Comparison of ENCODE assay signal across 9 mouse cellular contexts in the genomic region with DNA sequence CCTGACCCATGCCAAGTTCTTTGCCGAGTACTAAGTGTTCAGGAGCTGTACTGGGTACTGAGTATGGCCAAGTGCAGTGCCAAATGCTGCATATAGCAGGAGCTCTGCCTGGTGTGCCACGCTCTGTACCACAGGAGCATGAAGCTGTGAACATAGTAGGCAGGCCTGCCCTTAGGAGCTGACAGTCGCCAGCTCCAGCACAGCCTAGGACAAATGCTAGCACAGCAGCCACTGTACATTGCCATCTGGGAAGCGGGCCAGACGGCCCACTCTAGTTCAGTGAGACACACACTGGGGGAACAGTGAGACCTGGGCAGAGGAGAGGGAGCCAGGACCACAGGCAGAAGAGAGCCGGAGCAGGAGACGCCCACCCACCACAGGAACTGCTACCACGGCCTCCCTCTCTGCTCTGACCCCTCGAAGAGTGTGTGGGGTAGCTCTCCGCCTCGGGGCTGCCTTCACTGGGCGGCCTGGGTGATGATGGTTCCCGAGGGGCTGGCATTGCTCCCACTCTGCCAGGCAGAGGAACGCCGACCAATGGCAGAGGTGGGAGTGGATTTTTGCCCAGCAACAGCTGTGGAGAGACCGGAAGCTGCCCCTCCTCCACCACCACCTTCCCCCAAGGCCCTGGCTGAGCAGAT. TPM values are rescaled to one million over a fixed set of nuclear protein-coding genes. Genes with fewer than 3 reads are reported as not detected.
DNase-seq lines count a peak whose midpoint lies in the region; ATAC-seq and TF ChIP-seq lines count a peak whose summit lies in the region.
"Had no signal": no experiment of that assay in that cellular context is flagged by ENCODE, and none has a peak within 500 bp of the region (broad histone marks: within the 10 kb centered on the region; RNA-seq: fewer than 3 reads in every experiment).

No protein-coding gene starts in this region.

- no peak for TF ChIP-seq CTCF in thymus, adult 2 months (IDR thresholded peaks at IDR 0.05; ENCODE audit: borderline replicate concordance, control insufficient read depth, extremely low read depth, insufficient read depth, low read length, poor library complexity)

- H3K4me3 ChIP-seq in midbrain, embryonic 10.5 days = no peak overlapping the region
- no peak overlapping the region for H3K4me3 ChIP-seq in midbrain, embryonic 11.5 days (ENCODE audit: low read depth, low read length)
- no peak overlapping the region for H3K4me3 ChIP-seq in forebrain, embryonic 16.5 days (replicated peaks; ENCODE audit: low read length)
- H3K4me3 ChIP-seq in lung, embryonic 15.5 days = no peak overlapping the region
- H3K4me3 ChIP-seq in thymus, adult 2 months (ENCODE audit: control insufficient read depth, insufficient read depth, low read length) = no peak overlapping the region
- H3K4me3 ChIP-seq: liver, embryonic 15.5 days had no signal

- TF ChIP-seq POLR2A in thymus, adult 2 months (IDR thresholded peaks at IDR 0.05; ENCODE audit: control insufficient read depth, extremely low read depth, insufficient read depth, low read length, poor library complexity) = no peak

- H3K4me2 ChIP-seq in midbrain, embryonic 11.5 days = no peak overlapping the region
- 0 out of 2 replicates have a peak overlapping the region, but pooled peaks have one; percentile 2 for H3K4me2 ChIP-seq in forebrain, embryonic 16.5 days (ENCODE audit: low read length)
- peak overlapping the region; percentile 39 for H3K4me2 ChIP-seq in lung, embryonic 15.5 days
- H3K4me2 ChIP-seq: liver, embryonic 15.5 days had no signal

- H3K4me1 ChIP-seq in midbrain, embryonic 10.5 days = peaks cover 29% of the 10 kb centered on the region
- peaks cover 3% of the 10 kb centered on the region for H3K4me1 ChIP-seq in midbrain, embryonic 11.5 days (ENCODE audit: control insufficient read depth, insufficient read depth, low read length)
- H3K4me1 ChIP-seq in forebrain, embryonic 16.5 days (replicated peaks; ENCODE audit: control insufficient read depth, insufficient read depth, low read length) = peaks cover 37% of the 10 kb centered on the region
- peaks cover 35% of the 10 kb centered on the region for H3K4me1 ChIP-seq in lung, embryonic 15.5 days
- no peaks in the 10 kb centered on the region; the same call in 1 of the 2 replicates for H3K4me1 ChIP-seq in thymus, adult 2 months (replicated peaks; ENCODE audit: control insufficient read depth, insufficient read depth, low read length)
- H3K4me1 ChIP-seq: liver, embryonic 15.5 days had no signal

- H3K9me3 ChIP-seq in midbrain, embryonic 10.5 days (replicated peaks) = 0 out of 2 replicates have a peak, but pooled peaks cover 7% of the 10 kb centered on the region
- H3K9me3 ChIP-seq in midbrain, embryonic 11.5 days (ENCODE audit: control insufficient read depth, low read length) = peaks cover 3% of the 10 kb centered on the region; the same call in 1 of the 2 replicates
- H3K9me3 ChIP-seq in forebrain, embryonic 16.5 days (ENCODE audit: control insufficient read depth, low read length) = no peaks in the 10 kb centered on the region
- H3K9me3 ChIP-seq in lung, embryonic 15.5 days = no peaks in the 10 kb centered on the region
- H3K9me3 ChIP-seq: liver, embryonic 15.5 days had no signal

- no peaks in the 10 kb centered on the region for H3K36me3 ChIP-seq in midbrain, embryonic 10.5 days
- no peaks in the 10 kb centered on the region for H3K36me3 ChIP-seq in midbrain, embryonic 11.5 days (ENCODE audit: control insufficient read depth, insufficient read depth, low read length)
- H3K36me3 ChIP-seq in forebrain, embryonic 16.5 days (ENCODE audit: control insufficient read depth, insufficient read depth) = no peaks in the 10 kb centered on the region
- no peaks in the 10 kb centered on the region for H3K36me3 ChIP-seq in lung, embryonic 15.5 days
- H3K36me3 ChIP-seq in thymus, adult 2 months (ENCODE audit: control insufficient read depth, insufficient read depth, low read length) = no peaks in the 10 kb centered on the region
- H3K36me3 ChIP-seq: liver, embryonic 15.5 days had no signal

- 0 out of 2 replicates have a peak, but pooled peaks cover 14% of the 10 kb centered on the region for H3K27me3 ChIP-seq in midbrain, embryonic 10.5 days (ENCODE audit: low read depth, poor library complexity, severe bottlenecking)
- no peaks in the 10 kb centered on the region for H3K27me3 ChIP-seq in midbrain, embryonic 11.5 days (ENCODE audit: control insufficient read depth, insufficient read depth, low read length)
- H3K27me3 ChIP-seq in forebrain, embryonic 16.5 days (replicated peaks; ENCODE audit: control insufficient read depth, insufficient read depth, low read length) = no peaks in the 10 kb centered on the region
- no peaks in the 10 kb centered on the region for H3K27me3 ChIP-seq in lung, embryonic 15.5 days
- H3K27me3 ChIP-seq in thymus, adult 2 months (ENCODE audit: control insufficient read depth, insufficient read depth, low read length) = no peaks in the 10 kb centered on the region

- DNase-seq in midbrain, embryonic 10.5 days (ENCODE audit: low spot score) = no peak
- no peak for DNase-seq in midbrain, embryonic 11.5 days (ENCODE audit: low spot score, missing footprints)
- peak; percentile 87 to 89 for DNase-seq in heart, postnatal 10 days
- DNase-seq in kidney, postnatal 36 days = peak; percentile 80 to 82
- DNase-seq in right cerebral cortex, postnatal 14 days = peak; percentile 78
- no peak for DNase-seq in thymus, adult 2 months

- intact Hi-C loops in heart, postnatal 10 days (cut with DNase I) = loop anchor here (5.0 kb wide), 1 partner anchor 131 kb away; no protein-coding TSS in a partner anchor

- peak overlapping the region; percentile 69 for H3K27ac ChIP-seq in midbrain, embryonic 10.5 days (replicated peaks)
- H3K27ac ChIP-seq in midbrain, embryonic 11.5 days (ENCODE audit: low read depth, low read length) = no peak overlapping the region
- H3K27ac ChIP-seq in forebrain, embryonic 16.5 days (ENCODE audit: low read length) = peak overlapping the region; percentile 86
- peak overlapping the region; percentile 92 for H3K27ac ChIP-seq in lung, embryonic 15.5 days
- H3K27ac ChIP-seq in thymus, adult 2 months (ENCODE audit: control insufficient read depth, insufficient read depth, low read length) = no peak overlapping the region
- H3K27ac ChIP-seq: liver, embryonic 15.5 days had no signal

- WGBS in midbrain, embryonic 10.5 days = 76% methylated on average over 16 of the region's 16 CpGs
- 72% methylated on average over 16 of the region's 16 CpGs for WGBS in midbrain, embryonic 11.5 days
- WGBS in forebrain, embryonic 16.5 days = 16% methylated on average over 16 of the region's 16 CpGs
- 23% methylated on average over 16 of the region's 16 CpGs for WGBS in lung, embryonic 15.5 days
- WGBS in thymus, adult 2 months = 88% methylated on average over 16 of the region's 16 CpGs

- ATAC-seq in midbrain, embryonic 11.5 days (ENCODE audit: low FRiP score) = no peak
- peak; percentile 83 for ATAC-seq in forebrain, embryonic 16.5 days
- ATAC-seq in lung, embryonic 15.5 days (ENCODE audit: borderline replicate concordance, extremely low read depth, low FRiP score, low TSS enrichment) = peak; percentile 83

- H3K9ac ChIP-seq in midbrain, embryonic 11.5 days (ENCODE audit: low read length) = no peak overlapping the region
- peak overlapping the region; percentile 36 for H3K9ac ChIP-seq in forebrain, embryonic 16.5 days (replicated peaks; ENCODE audit: low read depth, low read length)
- peak overlapping the region; percentile 13; the same call in 1 of the 2 replicates for H3K9ac ChIP-seq in lung, embryonic 15.5 days
- H3K9ac ChIP-seq: liver, embryonic 15.5 days had no signal

RNA-seq across cellular contexts. Expression of gene Gm11733, which starts 38.8 kb away (rescaled TPM):
- polyA plus RNA-seq in midbrain, embryonic 10.5 days (2016; fragmentation: Nextera tagmentation; extraction: Ambion mirVana) = 0.06 TPM in 1 of 2 replicates, not detected in the other
- 0.25 TPM in 1 of 2 replicates, not detected in the other for polyA plus RNA-seq in midbrain, embryonic 11.5 days (2014; fragmentation: Nextera tagmentation; extraction: Ambion mirVana)
- polyA plus RNA-seq in forebrain, embryonic 16.5 days (2015; fragmentation: Nextera tagmentation; extraction: Ambion mirVana) = 0.14 TPM in 1 of 2 replicates, not detected in the other
- total RNA-seq in heart, postnatal 10 days (2021) = not detected
- 0.06 TPM in 1 of 2 replicates, not detected in the other for polyA plus RNA-seq in lung, embryonic 15.5 days (2015; fragmentation: Nextera tagmentation; extraction: Ambion mirVana)
- polyA plus RNA-seq in thymus, adult 2 months (2012; rRNA removed) = 0.05 TPM in 1 of 2 replicates, not detected in the other
- polyA plus RNA-seq: liver, embryonic 15.5 days had no signal

Comparison
In these comparisons a context has a peak if more than half of its experiments do, and no peak if none do; other contexts are left out.
1. H3K27ac ChIP-seq: peak in midbrain, embryonic 10.5 days (single experiment), forebrain, embryonic 16.5 days (single experiment) and lung, embryonic 15.5 days (single experiment); none in midbrain, embryonic 11.5 days (single experiment) and thymus, adult 2 months (single experiment).
2. DNase-seq: peak in heart, postnatal 10 days (2 of 2), kidney, postnatal 36 days (2 of 2) and right cerebral cortex, postnatal 14 days (single experiment); none in midbrain, embryonic 10.5 days (single experiment), midbrain, embryonic 11.5 days (single experiment) and thymus, adult 2 months (single experiment).